ENCODE assay signal across 9 mouse cellular contexts in the genomic region with DNA sequence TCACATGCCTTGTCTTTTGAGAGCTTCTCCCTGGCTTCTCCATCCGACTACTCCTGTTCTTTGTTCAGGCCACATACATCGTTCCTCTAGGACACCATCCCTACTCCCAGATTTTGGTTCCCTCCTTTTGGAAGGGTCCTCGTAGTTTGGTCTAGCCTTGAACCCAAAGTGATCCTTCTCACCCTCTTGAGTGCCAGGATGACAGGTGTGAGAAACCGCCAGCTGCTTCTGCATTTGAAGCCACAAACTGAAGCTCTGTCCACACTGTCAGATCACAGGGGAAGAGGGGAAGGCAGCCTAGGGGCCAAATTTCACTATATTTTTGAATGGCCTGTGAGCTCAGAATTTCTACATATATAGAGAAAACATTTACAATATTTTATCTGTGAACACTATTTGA.
"Had no signal": no experiment of that assay in that cellular context is flagged by ENCODE, and none has a peak within 500 bp of the region (broad histone marks: within the 10 kb centered on the region; RNA-seq: fewer than 3 reads in every experiment).

No protein-coding gene starts in this region.

- H3K27me3 ChIP-seq: limb, embryonic 15.5 days; liver, embryonic 13.5 days; neural tube, embryonic 12.5 days had no signal

- H3K4me1 ChIP-seq: limb, embryonic 15.5 days; liver, embryonic 13.5 days; midbrain, embryonic 10.5 days; neural tube, embryonic 12.5 days had no signal

- H3K4me2 ChIP-seq: limb, embryonic 15.5 days; liver, embryonic 13.5 days; neural tube, embryonic 12.5 days had no signal

- H3K4me3 ChIP-seq: limb, embryonic 15.5 days; liver, embryonic 13.5 days; midbrain, embryonic 10.5 days; neural tube, embryonic 12.5 days had no signal

- H3K27ac ChIP-seq: limb, embryonic 15.5 days; liver, embryonic 13.5 days; midbrain, embryonic 10.5 days; neural tube, embryonic 12.5 days; stomach, postnatal 0 days had no signal

- H3K9me3 ChIP-seq: limb, embryonic 15.5 days; liver, embryonic 13.5 days; midbrain, embryonic 10.5 days; neural tube, embryonic 12.5 days had no signal

- DNase-seq: kidney, adult 2 months; kidney, postnatal 25 days; liver, embryonic 13.5 days; lung, adult 18-20 months; midbrain, embryonic 14.5 days had no signal

- H3K9ac ChIP-seq: limb, embryonic 15.5 days; liver, embryonic 13.5 days; neural tube, embryonic 12.5 days had no signal
